Mouse (Mus musculus) urinary bladder, adult 2 months (tissue): ENCODE results near the gene Atf6b. TPM values are rescaled to one million over a fixed set of nuclear protein-coding genes. Genes with fewer than 3 reads are reported as not detected.

Experiments used
- DNase-seq: peaks from one replicate; pipeline ENCODE4 v3.0.0; 2022; ENCODE audit warnings: low spot score
- polyA plus RNA-seq: library from polyadenylated mRNA; depleted of rRNA; stranded (reverse); fragments of >200 nt; gene quantifications from 2 replicates; pipeline ENCODE4 v1.2.3, GENCODE M21; 2012

Gene Atf6b
- polyA plus RNA-seq, 1 experiment: 42.1 TPM

- no peak for DNase-seq
Measured at GRCm38 (mm10) chr17:34670235-34670634, 23.3 kb downstream of the Atf6b start, which contains the start of gene Tnxb. Tnxb (plus strand) TSS chr17:34670535.

- DNase-seq: no peak
Measured at GRCm38 (mm10) chr17:34671151-34672066, 24.5 kb downstream of the Atf6b start.

GRCm38 (mm10) chr17:34672246-34672792, 25.4 kb downstream of the Atf6b start:
- DNase-seq: no peak

GRCm38 (mm10) chr17:34673139-34673538, 26.2 kb downstream of the Atf6b start:
- no peak for DNase-seq

- no peak for DNase-seq
Measured at GRCm38 (mm10) chr17:34674524-34675204, 27.7 kb downstream of the Atf6b start.

- DNase-seq: no peak
Measured at GRCm38 (mm10) chr17:34675205-34676092, 28.5 kb downstream of the Atf6b start.

GRCm38 (mm10) chr17:34676093-34676460, 29.1 kb downstream of the Atf6b start:
- no peak for DNase-seq

GRCm38 (mm10) chr17:34676671-34677070, 29.7 kb downstream of the Atf6b start:
- no peak for DNase-seq

GRCm38 (mm10) chr17:34680191-34680590, 33.2 kb downstream of the Atf6b start:
- DNase-seq: no peak

GRCm38 (mm10) chr17:34680621-34681020, 33.7 kb downstream of the Atf6b start:
- no peak for DNase-seq

- DNase-seq: no peak
Measured at GRCm38 (mm10) chr17:34681132-34681571, 34.2 kb downstream of the Atf6b start.

- DNase-seq: no peak
Measured at GRCm38 (mm10) chr17:34681881-34682536, 35.1 kb downstream of the Atf6b start.

- DNase-seq: no peak
Measured at GRCm38 (mm10) chr17:34683179-34683578, 36.2 kb downstream of the Atf6b start.

- DNase-seq: no peak
Measured at GRCm38 (mm10) chr17:34683686-34684220, 36.8 kb downstream of the Atf6b start.

GRCm38 (mm10) chr17:34684253-34684893, 37.4 kb downstream of the Atf6b start:
- no peak for DNase-seq

GRCm38 (mm10) chr17:34685120-34686110, 38.5 kb downstream of the Atf6b start:
- DNase-seq: no peak

GRCm38 (mm10) chr17:34688889-34689288, 41.9 kb downstream of the Atf6b start:
- DNase-seq: no peak

- DNase-seq: no peak
Measured at GRCm38 (mm10) chr17:34690458-34690857, 43.5 kb downstream of the Atf6b start.

- DNase-seq: peak; percentile 51
Measured at GRCm38 (mm10) chr17:34692906-34693305, 46.0 kb downstream of the Atf6b start.
